Mouse (Mus musculus): ENCODE measurements around the gene Fgf11. TPM values are rescaled to one million over a fixed set of nuclear protein-coding genes. Genes with fewer than 3 reads are reported as not detected.

Gene Fgf11
- polyA plus RNA-seq (2014; fragmentation: Nextera tagmentation; extraction: Ambion mirVana), result 0.92 and 0.97 TPM in 2 replicates

DNA sequence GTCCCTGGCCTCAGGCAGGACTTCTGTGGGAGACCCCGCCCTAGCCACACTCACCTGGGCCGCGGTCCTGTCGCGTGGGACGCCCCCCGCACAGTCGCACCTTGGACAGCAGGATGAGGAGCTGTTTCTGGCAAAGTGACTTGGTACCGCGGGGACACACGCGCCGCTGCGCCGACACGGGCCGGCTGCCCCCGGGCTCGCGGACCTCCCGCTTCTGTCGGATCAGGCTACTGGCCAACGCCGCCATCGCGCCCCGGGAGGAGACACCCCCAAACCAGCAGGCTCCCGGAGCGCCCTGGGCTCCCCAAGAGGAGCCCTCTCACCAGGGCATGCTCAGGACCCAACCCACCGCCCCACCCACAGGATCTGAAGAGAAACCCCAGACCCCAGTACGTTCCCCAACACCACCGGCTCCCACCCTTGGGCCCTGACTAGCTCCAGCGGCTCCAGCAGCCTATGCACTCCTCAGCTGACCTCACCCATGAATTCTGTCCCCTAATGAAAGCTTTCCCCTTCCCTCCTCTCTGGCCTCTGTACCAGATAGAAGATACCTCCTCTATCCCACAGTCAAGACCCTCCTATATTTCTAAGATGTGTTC, at the start of gene Fgf11:
TSS of gene Fgf11 (minus strand) at position 479 of the 599 bp plus-strand sequence.
- under 1% methylated on average over 33 of the region's 33 CpGs for WGBS
- no peak for DNase-seq (ENCODE audit: low spot score)

DNA sequence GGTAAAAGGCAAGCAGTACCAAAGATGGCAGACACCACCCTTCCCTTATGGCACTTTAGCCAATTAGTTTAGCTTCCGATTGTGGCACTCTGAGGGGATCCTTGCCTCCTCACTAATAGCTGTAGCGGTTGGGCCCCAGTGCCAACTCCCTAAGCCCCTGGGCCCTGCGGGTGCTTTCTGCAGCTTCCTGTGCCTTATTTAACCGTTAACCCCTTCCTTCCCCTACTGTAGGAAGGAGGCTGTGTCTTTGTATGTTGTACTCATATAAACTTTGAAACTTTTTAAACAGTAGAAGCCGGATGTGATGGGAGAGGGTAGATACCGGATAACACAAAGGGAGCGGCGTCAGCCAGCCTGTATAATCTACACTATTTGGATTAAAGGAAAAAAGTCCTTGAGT, 49.1 kb upstream of the Fgf11 start:
- Histone ChIP-seq H3K27me3 (ENCODE audit: control insufficient read depth, insufficient read depth, low read length) (no peaks in the 10 kb centered on the region), H3K27ac (replicated peaks; ENCODE audit: low read depth, low read length) (no peak overlapping the region), H3K4me2 (ENCODE audit: low read depth, low read length) (no peak overlapping the region), H3K36me3 (replicated peaks; ENCODE audit: control insufficient read depth, insufficient read depth, low read depth, low read length) (peaks cover 2% of the 10 kb centered on the region), H3K9me3 (replicated peaks; ENCODE audit: control insufficient read depth, low read length) (no peaks in the 10 kb centered on the region), H3K9ac (replicated peaks; ENCODE audit: low read length) (no peak overlapping the region), H3K4me3 (ENCODE audit: low read depth, low read length) (no peak overlapping the region), H3K4me1 (ENCODE audit: control insufficient read depth, insufficient read depth, low read length) (peaks cover 6% of the 10 kb centered on the region)
- WGBS, result 74% methylated on average over 8 of the region's 8 CpGs
- DNase-seq (ENCODE audit: low spot score), result no peak
- ATAC-seq (replicated peaks; ENCODE audit: insufficient number of reproducible peaks, low FRiP score, low TSS enrichment, low read depth), result no peak

More for the DNA sequence above, at the start of gene Fgf11:
- Histone ChIP-seq H3K4me2 (ENCODE audit: low read depth, low read length) (peak within 1 kb of the TSS; percentile 94), H3K27ac (replicated peaks; ENCODE audit: low read depth, low read length) (0 out of 2 replicates have a peak within 1 kb of the TSS, but pooled peaks have one; percentile 54), H3K9ac (replicated peaks; ENCODE audit: low read length) (peak within 1 kb of the TSS; percentile 66), H3K27me3 (ENCODE audit: control insufficient read depth, insufficient read depth, low read length) (peaks cover 49% of the 10 kb centered on the region), H3K36me3 (replicated peaks; ENCODE audit: control insufficient read depth, insufficient read depth, low read depth, low read length) (no peaks in the 10 kb centered on the region), H3K9me3 (replicated peaks; ENCODE audit: control insufficient read depth, low read length) (no peaks in the 10 kb centered on the region; the same call in 1 of the 2 replicates), H3K4me3 (ENCODE audit: low read depth, low read length) (peak within 1 kb of the TSS; percentile 53), H3K4me1 (ENCODE audit: control insufficient read depth, insufficient read depth, low read length) (peaks cover 22% of the 10 kb centered on the region)
- no peak for ATAC-seq (replicated peaks; ENCODE audit: insufficient number of reproducible peaks, low FRiP score, low TSS enrichment, low read depth)

DNA sequence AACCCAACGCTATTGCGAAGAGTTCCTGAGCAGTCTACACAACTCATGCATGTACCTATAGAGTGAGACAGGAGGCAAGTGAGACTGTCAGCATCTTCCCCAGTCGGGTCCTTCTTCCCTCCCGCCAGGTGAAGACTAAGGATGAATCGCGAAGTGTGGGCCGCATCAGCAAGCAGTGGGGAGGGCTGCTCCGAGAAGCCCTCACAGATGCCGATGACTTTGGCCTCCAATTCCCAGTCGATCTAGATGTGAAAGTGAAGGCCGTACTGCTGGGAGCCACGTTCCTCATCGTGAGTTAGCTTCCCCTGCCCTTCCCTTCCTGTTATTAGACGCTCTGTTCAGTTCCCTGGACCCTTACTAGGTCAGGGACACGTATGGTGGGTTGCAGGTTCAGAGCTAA, 48.2 kb upstream of the Fgf11 start:
- H3K9ac ChIP-seq (replicated peaks; ENCODE audit: low read length), result no peak overlapping the region
- H3K36me3 ChIP-seq (replicated peaks; ENCODE audit: control insufficient read depth, insufficient read depth, low read depth, low read length), result peaks cover 2% of the 10 kb centered on the region
- 92% methylated on average over 15 of the region's 15 CpGs for WGBS
- no peaks in the 10 kb centered on the region for H3K9me3 ChIP-seq (replicated peaks; ENCODE audit: control insufficient read depth, low read length)
- H3K4me3 ChIP-seq (ENCODE audit: low read depth, low read length), result no peak overlapping the region
- H3K4me1 ChIP-seq (ENCODE audit: control insufficient read depth, insufficient read depth, low read length), result peaks cover 6% of the 10 kb centered on the region
- H3K4me2 ChIP-seq (ENCODE audit: low read depth, low read length), result no peak overlapping the region
- ATAC-seq (replicated peaks; ENCODE audit: insufficient number of reproducible peaks, low FRiP score, low TSS enrichment, low read depth) (no peak), DNase-seq (ENCODE audit: low spot score) (no peak)
- no peaks in the 10 kb centered on the region for H3K27me3 ChIP-seq (ENCODE audit: control insufficient read depth, insufficient read depth, low read length)
- no peak overlapping the region for H3K27ac ChIP-seq (replicated peaks; ENCODE audit: low read depth, low read length)

DNA sequence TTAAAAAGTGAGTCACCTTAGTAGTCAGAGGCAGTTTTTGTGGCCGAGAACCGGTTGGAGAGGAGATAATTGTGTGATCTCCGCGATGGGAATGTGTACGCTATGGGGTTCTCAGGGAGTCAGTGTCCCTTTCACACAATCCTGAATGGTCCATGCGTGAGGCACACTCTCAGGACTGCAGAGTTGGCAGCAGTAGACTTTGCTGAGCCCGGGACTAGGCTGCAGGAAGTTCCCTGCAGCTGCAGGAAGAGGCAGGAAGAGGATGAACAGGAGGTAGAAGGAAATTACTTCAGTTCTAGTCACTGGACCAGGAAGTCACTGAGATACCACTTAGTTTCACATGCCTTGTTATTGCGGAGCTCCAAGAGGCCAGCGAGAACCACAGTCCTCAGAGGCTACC, 47.5 kb upstream of the Fgf11 start:
- no peak overlapping the region for H3K4me2 ChIP-seq (ENCODE audit: low read depth, low read length)
- DNase-seq (ENCODE audit: low spot score) (no peak), ATAC-seq (replicated peaks; ENCODE audit: insufficient number of reproducible peaks, low FRiP score, low TSS enrichment, low read depth) (no peak)
- peaks cover 2% of the 10 kb centered on the region for H3K36me3 ChIP-seq (replicated peaks; ENCODE audit: control insufficient read depth, insufficient read depth, low read depth, low read length)
- no peak overlapping the region for H3K27ac ChIP-seq (replicated peaks; ENCODE audit: low read depth, low read length)
- WGBS, result 88% methylated on average over 9 of the region's 9 CpGs
- no peak overlapping the region for H3K9ac ChIP-seq (replicated peaks; ENCODE audit: low read length)
- peaks cover 6% of the 10 kb centered on the region for H3K4me1 ChIP-seq (ENCODE audit: control insufficient read depth, insufficient read depth, low read length)
- no peaks in the 10 kb centered on the region for H3K9me3 ChIP-seq (replicated peaks; ENCODE audit: control insufficient read depth, low read length)
- H3K4me3 ChIP-seq (ENCODE audit: low read depth, low read length), result no peak overlapping the region
- no peaks in the 10 kb centered on the region for H3K27me3 ChIP-seq (ENCODE audit: control insufficient read depth, insufficient read depth, low read length)

DNA sequence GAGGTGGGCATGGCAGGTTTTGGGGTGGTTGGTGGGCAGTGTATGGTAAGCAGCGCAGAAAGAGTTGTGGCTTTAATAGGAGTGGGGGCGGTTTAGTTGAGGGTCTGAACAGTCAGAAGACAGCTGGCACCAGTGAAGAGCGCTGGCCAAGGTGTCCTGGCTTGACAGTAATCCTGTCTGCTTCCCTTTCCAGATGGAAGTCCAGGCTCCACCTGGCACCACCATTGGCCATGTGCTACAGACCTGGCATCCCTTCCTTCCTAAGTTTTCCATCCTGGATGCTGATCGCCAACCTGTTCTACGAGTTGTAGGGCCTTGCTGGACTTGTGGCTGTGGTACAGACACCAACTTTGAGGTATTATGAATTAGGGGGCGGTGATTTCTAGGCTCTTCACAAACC, 46.4 kb upstream of the Fgf11 start:
- H3K4me2 ChIP-seq (ENCODE audit: low read depth, low read length), result no peak overlapping the region; the same call in 1 of the 2 replicates
- ATAC-seq (replicated peaks; ENCODE audit: insufficient number of reproducible peaks, low FRiP score, low TSS enrichment, low read depth), result no peak

DNA sequence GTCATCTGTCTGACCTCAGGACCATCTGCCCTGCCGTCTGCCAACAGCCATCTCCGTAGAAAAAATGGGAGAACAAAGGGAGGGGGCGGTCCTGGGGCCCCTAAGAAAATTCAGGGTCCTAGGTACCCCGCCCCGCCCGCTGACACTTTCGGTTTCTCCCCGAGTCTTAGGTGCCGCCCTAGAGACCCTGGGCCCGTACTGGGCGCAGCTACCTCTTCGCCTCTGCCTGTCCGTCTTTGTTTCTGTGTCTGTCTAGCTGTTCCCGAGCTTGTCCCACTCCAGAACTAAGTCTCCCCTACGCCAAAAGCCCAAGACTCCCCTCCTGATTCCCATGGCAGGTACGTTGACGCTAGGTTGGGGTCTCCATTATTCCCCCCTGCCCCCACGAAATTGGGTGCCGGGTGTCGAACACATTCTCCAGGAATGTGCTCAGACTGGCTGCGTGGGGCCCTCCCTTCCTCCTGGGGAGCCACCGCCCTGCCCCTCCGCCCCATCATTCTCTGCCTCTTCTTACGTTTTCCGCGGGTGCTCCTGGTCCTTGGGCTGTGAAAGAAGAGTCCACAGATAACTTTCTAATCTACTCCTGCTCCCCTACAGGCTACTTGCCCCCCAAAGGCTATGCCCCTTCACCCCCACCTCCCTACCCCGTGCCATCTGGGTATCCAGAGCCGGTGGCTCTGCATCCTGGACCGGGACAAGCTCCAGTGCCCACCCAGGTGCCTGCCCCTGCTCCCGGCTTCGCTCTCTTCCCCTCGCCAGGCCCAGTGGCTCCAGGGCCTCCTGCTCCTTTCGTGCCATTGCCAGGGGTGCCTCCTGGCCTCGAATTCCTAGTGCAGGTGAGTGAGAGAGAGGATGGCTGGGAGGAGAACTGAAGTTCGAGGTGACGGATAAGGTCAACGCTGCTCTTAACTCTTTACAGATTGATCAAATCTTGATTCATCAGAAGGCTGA, 45.4 kb upstream of the Fgf11 start:
- Histone ChIP-seq H3K4me3 (ENCODE audit: low read depth, low read length) (peak overlapping the region; percentile 83), H3K27me3 (ENCODE audit: control insufficient read depth, insufficient read depth, low read length) (no peaks in the 10 kb centered on the region), H3K4me1 (ENCODE audit: control insufficient read depth, insufficient read depth, low read length) (peaks cover 6% of the 10 kb centered on the region), H3K9me3 (replicated peaks; ENCODE audit: control insufficient read depth, low read length) (no peaks in the 10 kb centered on the region), H3K36me3 (replicated peaks; ENCODE audit: control insufficient read depth, insufficient read depth, low read depth, low read length) (peaks cover 2% of the 10 kb centered on the region), H3K4me2 (ENCODE audit: low read depth, low read length) (peak overlapping the region; percentile 93), H3K9ac (replicated peaks; ENCODE audit: low read length) (peak overlapping the region; percentile 85), H3K27ac (replicated peaks; ENCODE audit: low read depth, low read length) (peak overlapping the region; percentile 95)
- ATAC-seq (replicated peaks; ENCODE audit: insufficient number of reproducible peaks, low FRiP score, low TSS enrichment, low read depth) (peak; percentile 41; the same call in 1 of the 2 replicates), DNase-seq (ENCODE audit: low spot score) (peak; percentile 42)
- 10% methylated on average over 37 of the region's 37 CpGs for WGBS

More for the DNA sequence above, 46.4 kb upstream of the Fgf11 start:
- Histone ChIP-seq H3K36me3 (replicated peaks; ENCODE audit: control insufficient read depth, insufficient read depth, low read depth, low read length) (peaks cover 2% of the 10 kb centered on the region), H3K9me3 (replicated peaks; ENCODE audit: control insufficient read depth, low read length) (no peaks in the 10 kb centered on the region), H3K27ac (replicated peaks; ENCODE audit: low read depth, low read length) (no peak overlapping the region), H3K4me3 (ENCODE audit: low read depth, low read length) (no peak overlapping the region), H3K27me3 (ENCODE audit: control insufficient read depth, insufficient read depth, low read length) (no peaks in the 10 kb centered on the region), H3K4me1 (ENCODE audit: control insufficient read depth, insufficient read depth, low read length) (peaks cover 6% of the 10 kb centered on the region), H3K9ac (replicated peaks; ENCODE audit: low read length) (no peak overlapping the region)
- WGBS, result 95% methylated on average over 6 of the region's 6 CpGs
- no peak for DNase-seq (ENCODE audit: low spot score)

DNA sequence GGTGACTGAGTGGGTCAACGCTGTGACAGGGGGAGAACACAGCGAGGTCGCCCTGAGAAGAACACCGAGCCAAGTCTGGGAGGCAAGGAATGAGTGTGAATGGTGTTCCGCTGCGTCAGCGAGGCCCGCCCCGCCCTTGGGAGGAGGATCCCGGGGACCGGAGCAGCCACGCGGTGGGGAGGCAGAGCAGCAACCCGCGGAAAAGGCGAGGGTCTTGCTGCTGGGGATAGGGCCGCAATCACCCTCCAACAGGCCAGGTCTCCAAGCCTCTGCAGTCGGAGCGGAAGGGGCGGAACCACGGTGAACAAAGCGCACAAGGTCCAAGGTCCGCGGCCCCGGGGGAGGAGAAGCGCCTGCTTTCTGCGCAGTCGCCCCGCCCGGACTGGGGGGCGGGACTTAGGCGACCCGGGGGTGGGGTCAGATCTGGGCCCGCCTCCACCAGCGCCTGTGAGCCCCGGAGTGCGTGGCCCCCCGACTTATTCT, 44.6 kb upstream of the Fgf11 start, which contains the start of gene Plscr3:
TSS of gene Plscr3 (plus strand) at position 179 of the 483 bp plus-strand sequence.
- DNase-seq (ENCODE audit: low spot score) (peak; percentile 97), ATAC-seq (replicated peaks; ENCODE audit: insufficient number of reproducible peaks, low FRiP score, low TSS enrichment, low read depth) (peak; percentile 92)
- Histone ChIP-seq H3K9me3 (replicated peaks; ENCODE audit: control insufficient read depth, low read length) (no peaks in the 10 kb centered on the region), H3K4me1 (ENCODE audit: control insufficient read depth, insufficient read depth, low read length) (peaks cover 6% of the 10 kb centered on the region), H3K27ac (replicated peaks; ENCODE audit: low read depth, low read length) (peak within 1 kb of the TSS; percentile 95), H3K4me2 (ENCODE audit: low read depth, low read length) (peak within 1 kb of the TSS; percentile 93), H3K9ac (replicated peaks; ENCODE audit: low read length) (peak within 1 kb of the TSS; percentile 85), H3K4me3 (ENCODE audit: low read depth, low read length) (peak within 1 kb of the TSS; percentile 83), H3K36me3 (replicated peaks; ENCODE audit: control insufficient read depth, insufficient read depth, low read depth, low read length) (peaks cover 2% of the 10 kb centered on the region), H3K27me3 (ENCODE audit: control insufficient read depth, insufficient read depth, low read length) (no peaks in the 10 kb centered on the region)
- under 1% methylated on average over 35 of the region's 38 CpGs for WGBS

Measured in embryonic facial prominence, embryonic 11.5 days (tissue).